Mouse (Mus musculus) heart, embryonic 11.5 days (tissue): Measurements from ENCODE around the gene Efna2. TPM values are rescaled to one million over a fixed set of nuclear protein-coding genes. Genes with fewer than 3 reads are reported as not detected.

Experiments
- ATAC-seq: fragments of 200-750 bp; cut with Nextera tagmentation; replicated peaks from 2 replicates; pipeline ENCODE4 v1.8.0; 2017; ENCODE audit warnings: moderate library complexity; ENCODE audit not compliant: insufficient number of reproducible peaks, low FRiP score, low TSS enrichment
- H3K27ac ChIP-seq: fragments of 300-500 bp; sonication (generic); 2 replicates; pipeline ENCODE4 v1.5.1; 2014; ENCODE audit warnings: mild to moderate bottlenecking, low read depth, low read length
- H3K27me3 ChIP-seq: fragments of 300-500 bp; sonication (generic); 2 replicates; pipeline ENCODE4 v1.6.1; 2014; ENCODE audit warnings: mild to moderate bottlenecking, low read length, mixed read lengths; ENCODE audit not compliant: control insufficient read depth, insufficient read depth
- H3K36me3 ChIP-seq: fragments of 300-500 bp; sonication (generic); 2 replicates; pipeline ENCODE4 v1.6.1; 2014; ENCODE audit warnings: mild to moderate bottlenecking, low read length, moderate library complexity, mixed read lengths; ENCODE audit not compliant: control insufficient read depth, insufficient read depth
- H3K4me1 ChIP-seq: fragments of 300-500 bp; sonication (generic); 2 replicates; pipeline ENCODE4 v1.6.1; 2014; ENCODE audit warnings: low read length; ENCODE audit not compliant: control insufficient read depth, insufficient read depth
- H3K4me2 ChIP-seq: fragments of 300-500 bp; sonication (generic); 2 replicates; pipeline ENCODE4 v1.6.1; 2014; ENCODE audit warnings: mild to moderate bottlenecking, moderate library complexity
- H3K4me3 ChIP-seq: fragments of 300-500 bp; sonication (generic); 2 replicates; pipeline ENCODE4 v1.5.1; 2014; ENCODE audit warnings: low read depth, low read length
- H3K9ac ChIP-seq: fragments of 300-500 bp; sonication (generic); 2 replicates; pipeline ENCODE4 v1.6.1; 2014; ENCODE audit warnings: mild to moderate bottlenecking, low read depth, low read length, moderate library complexity
- H3K9me3 ChIP-seq: fragments of 300-500 bp; sonication (generic); replicated peaks from 2 replicates; pipeline ENCODE4 v1.6.1; 2016; ENCODE audit warnings: low read length; ENCODE audit not compliant: control insufficient read depth
- WGBS: fragments of 180-500 bp; shearing (Covaris S2); extraction: QIAGEN DNeasy Blood & Tissue Kit; methylation state at CpG from one replicate; pipeline ENCODE4 v1.1.7; 2014; ENCODE audit not compliant: insufficient replicate concordance; 5-methylcytosine and 5-hydroxymethylcytosine counted together
- polyA plus RNA-seq: library from polyadenylated mRNA; unstranded; fragments of >200 nt; fragmentation: Nextera tagmentation; extraction: Ambion mirVana; gene quantifications from 2 replicates; pipeline ENCODE4 v1.2.1, GENCODE M21; 2014

Efna2 gene
- polyA plus RNA-seq, 1 experiment from 2014 or later: 13.9 TPM

DNA sequence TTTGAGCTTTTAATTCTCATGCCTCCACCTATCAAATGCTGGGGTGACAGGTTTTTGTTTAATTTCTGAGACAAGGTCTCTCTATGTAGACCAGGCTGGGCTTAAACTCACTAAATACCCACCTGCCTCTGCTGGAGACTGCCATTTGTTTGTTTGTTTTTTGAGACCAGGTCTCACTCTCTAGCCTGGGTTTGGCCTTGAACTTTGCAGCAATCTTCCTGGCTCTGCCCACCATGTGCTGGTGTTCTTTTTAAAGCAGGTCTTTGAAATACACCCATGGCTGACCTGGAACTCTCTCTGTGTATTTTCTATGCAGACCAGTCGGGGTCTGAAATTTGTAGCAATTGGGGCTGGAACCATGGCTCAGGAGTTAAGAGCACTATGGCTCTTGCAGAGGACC, 43.6 kb upstream of the Efna2 start:
- H3K4me1 ChIP-seq: peaks cover 39% of the 10 kb centered on the region
- H3K36me3 ChIP-seq: peaks cover 6% of the 10 kb centered on the region; the same call in 1 of the 2 replicates
- peaks cover 32% of the 10 kb centered on the region for H3K27me3 ChIP-seq

DNA sequence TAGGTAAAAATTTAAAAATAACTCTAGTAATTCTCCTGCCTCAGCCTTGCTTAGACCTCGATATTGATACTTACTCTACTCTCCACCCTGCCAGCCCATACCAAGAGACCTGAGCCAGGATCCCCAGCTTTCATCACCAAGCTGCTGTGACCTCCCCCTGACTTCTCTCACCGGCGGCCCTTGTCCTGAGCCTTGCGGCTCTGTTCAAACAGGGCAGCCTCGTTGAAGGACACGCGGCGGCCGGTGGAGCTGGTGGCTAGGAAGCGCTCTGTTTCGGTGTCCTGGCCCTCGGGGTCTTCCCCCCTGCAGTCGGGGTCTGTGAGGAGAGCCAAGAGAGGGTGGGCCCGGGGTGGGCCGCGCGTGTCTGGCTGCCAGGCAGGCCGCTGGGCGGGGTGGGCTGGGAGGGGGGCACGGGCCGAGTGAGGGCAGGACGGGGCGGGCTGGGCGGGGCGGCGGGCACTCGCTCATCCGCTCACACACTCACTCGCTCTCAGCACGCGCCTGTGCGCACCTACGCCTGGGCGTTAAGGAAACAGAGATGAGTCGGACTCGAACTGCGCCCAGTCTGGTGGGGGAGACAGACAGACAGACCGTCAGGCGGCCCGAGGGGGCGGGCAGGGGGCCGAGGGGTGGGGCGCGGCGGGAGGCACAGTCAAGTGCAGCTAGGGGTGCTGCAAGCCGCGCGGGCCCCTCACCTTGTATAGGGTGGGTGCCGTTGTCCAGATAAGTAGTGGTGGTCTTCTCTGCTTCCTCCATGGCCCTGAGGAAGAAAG, 42.9 kb upstream of the Efna2 start:
- H3K9me3 ChIP-seq: no peaks in the 10 kb centered on the region
- H3K4me1 ChIP-seq: peaks cover 32% of the 10 kb centered on the region
- 0 out of 2 replicates have a peak overlapping the region, but pooled peaks have one; percentile 22 for H3K9ac ChIP-seq
- peaks cover 32% of the 10 kb centered on the region for H3K27me3 ChIP-seq
- H3K4me3 ChIP-seq: peak overlapping the region; percentile 65
- 0 out of 2 replicates have a peak, but pooled peaks cover 2% of the 10 kb centered on the region for H3K36me3 ChIP-seq
- no peak for ATAC-seq
- 16% methylated on average over 44 of the region's 49 CpGs for WGBS
- H3K27ac ChIP-seq: no peak overlapping the region
- H3K4me2 ChIP-seq: peak overlapping the region; percentile 97

More for the DNA sequence above, 43.6 kb upstream of the Efna2 start:
- Histone ChIP-seq H3K27ac (no peak overlapping the region), H3K4me3 (no peak overlapping the region), H3K9ac (no peak overlapping the region), H3K9me3 (no peaks in the 10 kb centered on the region), H3K4me2 (no peak overlapping the region)
- 85% methylated on average over 1 of the region's 1 CpGs for WGBS
- ATAC-seq: no peak

DNA sequence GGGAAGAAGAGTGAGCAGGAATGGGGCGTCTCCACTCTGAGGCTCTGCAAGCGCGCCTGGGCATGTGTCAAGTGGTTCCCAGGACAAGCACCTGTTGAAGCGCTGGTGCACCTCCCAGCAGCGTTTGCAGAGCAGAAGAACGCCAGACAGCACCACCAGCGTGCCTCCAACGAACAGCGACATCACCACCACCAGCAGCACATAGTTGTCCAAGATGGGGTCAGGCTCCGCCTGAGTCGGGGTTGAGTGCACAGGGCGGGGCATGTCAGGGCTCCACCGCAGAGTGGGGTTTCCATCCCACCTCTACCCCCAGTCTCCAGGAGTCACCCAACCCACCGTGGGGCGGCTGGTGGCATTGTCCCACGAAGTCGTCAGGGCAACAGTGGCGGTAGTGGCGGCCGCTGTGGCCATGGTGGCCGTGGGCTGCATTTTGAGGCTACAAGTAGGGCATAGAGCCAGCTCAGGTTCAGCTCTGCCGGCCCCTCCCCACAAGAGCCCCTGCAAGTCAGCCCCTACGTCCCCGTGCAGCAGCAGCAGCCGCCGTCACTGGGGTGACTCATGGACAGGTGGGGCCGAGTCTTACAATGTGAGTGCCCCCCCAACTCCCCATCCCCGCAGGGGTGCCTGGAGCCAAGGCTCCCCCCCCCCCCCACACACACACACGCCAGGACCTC, 42.2 kb upstream of the Efna2 start:
- H3K27me3 ChIP-seq: peaks cover 30% of the 10 kb centered on the region
- no peaks in the 10 kb centered on the region for H3K36me3 ChIP-seq
- H3K4me1 ChIP-seq: peaks cover 26% of the 10 kb centered on the region
- no peak for ATAC-seq
- peak overlapping the region; percentile 65 for H3K4me3 ChIP-seq
- no peak overlapping the region for H3K27ac ChIP-seq
- WGBS: 7% methylated on average over 27 of the region's 29 CpGs
- peak overlapping the region; percentile 2; the same call in 1 of the 2 replicates for H3K9ac ChIP-seq
- H3K9me3 ChIP-seq: no peaks in the 10 kb centered on the region
- H3K4me2 ChIP-seq: peak overlapping the region; percentile 97

DNA sequence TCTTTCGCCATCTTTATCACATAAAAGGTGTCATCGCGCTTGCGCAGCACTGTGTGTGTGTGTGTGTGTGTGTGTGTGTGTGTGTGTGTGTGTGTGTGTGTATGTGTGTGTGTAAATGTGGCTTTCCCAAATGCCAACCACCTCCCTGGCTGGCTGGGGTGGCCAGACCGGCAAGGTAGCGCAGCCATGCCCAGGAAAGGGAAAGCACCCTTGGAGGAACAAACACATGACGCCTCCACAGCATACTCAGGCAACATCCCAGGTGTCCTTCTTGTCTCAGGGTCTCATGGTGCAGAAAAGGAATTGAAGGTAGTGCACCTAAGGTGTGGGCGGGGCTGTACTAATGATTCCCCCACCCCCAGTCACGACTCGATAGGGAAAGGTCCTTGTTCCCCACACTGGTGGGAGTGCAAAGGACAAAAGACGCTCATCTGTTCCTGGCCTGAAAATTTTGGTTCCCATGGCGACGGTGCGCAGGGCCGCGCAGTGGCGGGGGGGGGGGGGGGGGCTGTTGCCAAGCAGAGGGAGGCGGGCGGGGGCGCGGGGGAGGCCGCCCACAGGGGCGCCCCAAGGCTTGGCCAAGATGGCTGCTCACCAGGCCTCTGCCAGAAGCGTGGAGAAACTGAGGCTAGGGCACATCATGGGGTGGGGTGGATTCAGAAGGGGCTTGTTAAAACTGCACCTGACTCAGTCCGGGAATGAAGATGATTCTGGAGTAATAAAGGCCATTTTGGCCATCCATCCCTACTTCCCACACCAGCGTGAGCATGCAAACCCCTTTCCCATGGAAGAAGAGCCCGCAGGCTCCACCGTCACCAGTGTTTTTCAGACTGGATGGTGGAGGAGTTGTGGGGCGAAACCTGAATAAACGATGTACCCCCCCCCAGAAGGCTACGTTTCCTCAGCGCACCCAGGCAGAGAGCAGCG, 41.4 kb upstream of the Efna2 start:
- Histone ChIP-seq H3K36me3 (no peaks in the 10 kb centered on the region), H3K27me3 (peaks cover 27% of the 10 kb centered on the region), H3K27ac (no peak overlapping the region), H3K9me3 (no peaks in the 10 kb centered on the region), H3K4me1 (peaks cover 28% of the 10 kb centered on the region), H3K4me2 (peak overlapping the region; percentile 97), H3K9ac (peak overlapping the region; percentile 79), H3K4me3 (peak overlapping the region; percentile 65)
- WGBS: 7% methylated on average over 27 of the region's 33 CpGs
- no peak for ATAC-seq

- whole genome bisulfite sequencing: under 1% methylated on average over 79 of the region's 94 CpGs
These were observed 40.5 kb upstream of the Efna2 start, which contains the start of gene Atp5d for GRCm38 (mm10) chr10:80138553-80139438. Gene Atp5d (plus strand): TSS chr10:80138632.

DNA sequence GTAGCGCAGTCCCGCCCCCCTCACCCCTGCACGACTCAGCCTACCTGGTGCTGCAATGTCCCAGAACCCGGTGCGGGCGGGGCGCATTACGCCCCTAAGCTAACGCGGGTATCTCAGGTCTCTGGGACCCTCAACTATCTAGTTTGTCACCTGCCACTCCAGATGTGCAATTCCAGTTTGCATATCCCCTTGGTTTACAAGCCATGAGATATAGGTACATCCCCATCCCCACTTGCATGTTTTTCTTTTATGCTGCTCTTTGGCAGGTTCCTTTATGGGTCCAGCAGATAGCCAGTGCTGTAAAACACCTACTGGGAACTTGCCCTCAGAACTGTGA, 39.9 kb upstream of the Efna2 start:
- Histone ChIP-seq H3K4me1 (peaks cover 30% of the 10 kb centered on the region), H3K9me3 (no peaks in the 10 kb centered on the region), H3K4me3 (peak overlapping the region; percentile 65), H3K36me3 (peaks cover 6% of the 10 kb centered on the region), H3K27me3 (peaks cover 27% of the 10 kb centered on the region), H3K9ac (peak overlapping the region; percentile 79), H3K4me2 (peak overlapping the region; percentile 97), H3K27ac (no peak overlapping the region)
- no peak for ATAC-seq
- 2% methylated on average over 10 of the region's 10 CpGs for WGBS

More at GRCm38 (mm10) chr10:80138553-80139438, 40.5 kb upstream of the Efna2 start, which contains the start of gene Atp5d:
- Histone ChIP-seq H3K27ac (no peak within 1 kb of the TSS), H3K27me3 (peaks cover 27% of the 10 kb centered on the region), H3K4me3 (peak within 1 kb of the TSS; percentile 65), H3K4me2 (peak within 1 kb of the TSS; percentile 97), H3K9ac (peak within 1 kb of the TSS; percentile 79), H3K9me3 (no peaks in the 10 kb centered on the region), H3K4me1 (peaks cover 28% of the 10 kb centered on the region), H3K36me3 (peaks cover under 1% of the 10 kb centered on the region; the same call in 1 of the 2 replicates)
- ATAC-seq: no peak; the same call in 1 of the 2 replicates

- peaks cover 25% of the 10 kb centered on the region for H3K27me3 ChIP-seq
- ATAC-seq: no peak
- peaks cover 13% of the 10 kb centered on the region for H3K36me3 ChIP-seq
- H3K4me1 ChIP-seq: peaks cover 33% of the 10 kb centered on the region
- no peak overlapping the region for H3K9ac ChIP-seq
- H3K9me3 ChIP-seq: no peaks in the 10 kb centered on the region
- H3K4me2 ChIP-seq: peak overlapping the region; percentile 94; the same call in 1 of the 2 replicates
- 71% methylated on average over 11 of the region's 11 CpGs for WGBS
- H3K4me3 ChIP-seq: no peak overlapping the region
- H3K27ac ChIP-seq: no peak overlapping the region
These were observed 39.2 kb upstream of the Efna2 start for GRCm38 (mm10) chr10:80139975-80140665.
